Comparison of ENCODE assay signal across 8 mouse cellular contexts in genomic region chr10:117792141-117793091, GRCm38 (mm10). TPM values are rescaled to one million over a fixed set of nuclear protein-coding genes. Genes with fewer than 3 reads are reported as not detected.
DNase-seq lines count a peak whose midpoint lies in the region; ATAC-seq and TF ChIP-seq lines count a peak whose summit lies in the region.

Gene Nup107 (minus strand): TSS chr10:117792705.

- intact Hi-C loops in heart, adult 2 months (cut with DNase I), result loop anchor here (2.0 kb wide), 3 partner anchors 52 to 318 kb away; no protein-coding TSS in a partner anchor

- peak; percentile 61; the same call in 1 of the 2 replicates for TF ChIP-seq EP300 in heart, adult 2 months (IDR thresholded peaks at IDR 0.05; ENCODE audit: insufficient read depth, low read depth, low read length)

- peak within 1 kb of the TSS; percentile 86 for H3K27ac ChIP-seq in embryonic facial prominence, embryonic 14.5 days (replicated peaks; ENCODE audit: low read depth, low read length)
- peak within 1 kb of the TSS; percentile 87 for H3K27ac ChIP-seq in heart, adult 2 months
- H3K27ac ChIP-seq in limb, embryonic 13.5 days, result peak within 1 kb of the TSS; percentile 67; the same call in 1 of the 2 replicates
- peak within 1 kb of the TSS; percentile 76; the same call in 1 of the 2 replicates for H3K27ac ChIP-seq in midbrain, embryonic 16.5 days (ENCODE audit: low read length)

- H3K9me3 ChIP-seq in embryonic facial prominence, embryonic 14.5 days (ENCODE audit: control insufficient read depth, low read length), result no peaks in the 10 kb centered on the region
- no peaks in the 10 kb centered on the region for H3K9me3 ChIP-seq in limb, embryonic 13.5 days
- H3K9me3 ChIP-seq in midbrain, embryonic 16.5 days (replicated peaks; ENCODE audit: control insufficient read depth, low read length, poor library complexity, severe bottlenecking), result no peaks in the 10 kb centered on the region

- H3K79me2 ChIP-seq in heart, adult 2 months (replicated peaks; ENCODE audit: control insufficient read depth, insufficient read depth, low read length), result peaks cover 2% of the 10 kb centered on the region

- under 1% methylated on average over 71 of the region's 75 CpGs for WGBS in embryonic facial prominence, embryonic 14.5 days
- under 1% methylated on average over 75 of the region's 75 CpGs for WGBS in heart, adult 2 months
- under 1% methylated on average over 75 of the region's 75 CpGs for WGBS in limb, embryonic 13.5 days
- under 1% methylated on average over 75 of the region's 75 CpGs for WGBS in midbrain, embryonic 16.5 days

- peak; percentile 88 for TF ChIP-seq POLR2A in heart, adult 2 months (IDR thresholded peaks at IDR 0.05; ENCODE audit: insufficient read depth, low read depth, low read length)

- ATAC-seq in embryonic facial prominence, embryonic 14.5 days (ENCODE audit: low read depth), result peak; percentile 97
- peak; percentile 97 for ATAC-seq in limb, embryonic 13.5 days (ENCODE audit: low FRiP score, low read depth)
- ATAC-seq in midbrain, embryonic 16.5 days, result peak; percentile 97

- H3K36me3 ChIP-seq in embryonic facial prominence, embryonic 14.5 days (ENCODE audit: control insufficient read depth, insufficient read depth, low read length), result peaks cover 7% of the 10 kb centered on the region; the same call in 1 of the 2 replicates
- H3K36me3 ChIP-seq in heart, adult 2 months (ENCODE audit: control insufficient read depth, insufficient read depth, low read length), result no peaks in the 10 kb centered on the region
- H3K36me3 ChIP-seq in limb, embryonic 13.5 days, result peaks cover 7% of the 10 kb centered on the region
- no peaks in the 10 kb centered on the region for H3K36me3 ChIP-seq in midbrain, embryonic 16.5 days (ENCODE audit: control insufficient read depth, insufficient read depth, low read length)

- peak within 1 kb of the TSS; percentile 84 for H3K4me3 ChIP-seq in embryonic facial prominence, embryonic 14.5 days (ENCODE audit: low read depth, low read length)
- peak within 1 kb of the TSS; percentile 65 for H3K4me3 ChIP-seq in heart, adult 2 months
- peak within 1 kb of the TSS; percentile 88 for H3K4me3 ChIP-seq in limb, embryonic 13.5 days
- H3K4me3 ChIP-seq in midbrain, embryonic 16.5 days (ENCODE audit: low read depth, low read length), result peak within 1 kb of the TSS; percentile 89

- TF ChIP-seq CTCF in heart, adult 2 months (IDR thresholded peaks at IDR 0.05), result no peak

- DNase-seq in 3T3-L1 (ENCODE audit: low read depth, low spot score), result peak; percentile 99
- DNase-seq in adrenal gland, postnatal 4 days (ENCODE audit: low spot score in 2 of 2), result peak; percentile 100
- peak; percentile 99 for DNase-seq in embryonic facial prominence, embryonic 14.5 days (ENCODE audit: low spot score)
- peak; percentile 100 for DNase-seq in heart, adult 2 months
- DNase-seq in kidney, adult 8-10 months, result peak; percentile 100
- peak; percentile 100 for DNase-seq in spleen, postnatal 10 days (ENCODE audit: low spot score in 2 of 2)

- peak within 1 kb of the TSS; percentile 67 for H3K4me2 ChIP-seq in embryonic facial prominence, embryonic 14.5 days (ENCODE audit: low read depth, low read length)
- H3K4me2 ChIP-seq in limb, embryonic 13.5 days (replicated peaks), result peak within 1 kb of the TSS; percentile 84
- peak within 1 kb of the TSS; percentile 83 for H3K4me2 ChIP-seq in midbrain, embryonic 16.5 days (ENCODE audit: low read length)

- H3K4me1 ChIP-seq in embryonic facial prominence, embryonic 14.5 days (ENCODE audit: control insufficient read depth, insufficient read depth, low read length), result peaks cover 13% of the 10 kb centered on the region; the same call in 1 of the 2 replicates
- no peaks in the 10 kb centered on the region for H3K4me1 ChIP-seq in heart, adult 2 months (ENCODE audit: control insufficient read depth, insufficient read depth, low read length)
- peaks cover 19% of the 10 kb centered on the region for H3K4me1 ChIP-seq in limb, embryonic 13.5 days
- H3K4me1 ChIP-seq in midbrain, embryonic 16.5 days (ENCODE audit: control insufficient read depth, insufficient read depth, low read length), result peaks cover 13% of the 10 kb centered on the region

- peak within 1 kb of the TSS; percentile 89 for H3K9ac ChIP-seq in embryonic facial prominence, embryonic 14.5 days (ENCODE audit: low read depth, low read length)
- H3K9ac ChIP-seq in heart, adult 2 months (ENCODE audit: low read depth, low read length), result peak within 1 kb of the TSS; percentile 74
- peak within 1 kb of the TSS; percentile 86 for H3K9ac ChIP-seq in limb, embryonic 13.5 days
- peak within 1 kb of the TSS; percentile 74 for H3K9ac ChIP-seq in midbrain, embryonic 16.5 days (ENCODE audit: low read depth, low read length)

- H3K27me3 ChIP-seq in embryonic facial prominence, embryonic 14.5 days (replicated peaks; ENCODE audit: control insufficient read depth, insufficient read depth, low read length), result no peaks in the 10 kb centered on the region
- no peaks in the 10 kb centered on the region for H3K27me3 ChIP-seq in heart, adult 2 months (ENCODE audit: control insufficient read depth, insufficient read depth, low read length)
- no peaks in the 10 kb centered on the region for H3K27me3 ChIP-seq in limb, embryonic 13.5 days
- no peaks in the 10 kb centered on the region for H3K27me3 ChIP-seq in midbrain, embryonic 16.5 days (ENCODE audit: control insufficient read depth, insufficient read depth, low read depth, low read length)

RNA-seq across cellular contexts. Expression of gene Nup107, which starts in this region (rescaled TPM):
- 10 to 100 TPM; 28.7 to 30.2 TPM for total RNA-seq in adrenal gland, postnatal 4 days (2021)
- polyA plus RNA-seq in embryonic facial prominence, embryonic 14.5 days (2014; fragmentation: Nextera tagmentation; extraction: Ambion mirVana), result 50.6 and 59.6 TPM in 2 replicates
- 1 to 10 TPM; 7.0 to 8.6 TPM for total RNA-seq in heart, adult 2 months (2021)
- polyA plus RNA-seq in heart, adult 2 months (2012; rRNA removed), result 4.9 and 6.7 TPM in 2 replicates
- polyA plus RNA-seq in limb, embryonic 13.5 days (2015; fragmentation: Nextera tagmentation; extraction: Ambion mirVana), result 68.9 and 71.2 TPM in 2 replicates
- 29.4 and 34.9 TPM in 2 replicates for polyA plus RNA-seq in midbrain, embryonic 16.5 days (2015; fragmentation: Nextera tagmentation; extraction: Ambion mirVana)

Comparison
In these comparisons a context has a peak if more than half of its experiments do, and no peak if none do; other contexts are left out.
1. Peak in every context shown above with its lines: DNase-seq, ATAC-seq, H3K4me3 ChIP-seq and H3K27ac ChIP-seq.